Mouse (Mus musculus) T-helper 2 cell (primary cell): ENCODE data around the gene Eln.

ENCODE experiments used
- in situ Hi-C: fragments of 300-600 bp; cut with MboI, MseI; formaldehyde crosslinking; loops from one replicate; pipeline ENCODE4 v1.15.1; 2025; ENCODE audit warnings: high pct_unique_total_duplicates

Eln gene

GRCm38 (mm10) chr5:134745000-134745399 lies 2.1 kb downstream of the Eln start:
- in situ Hi-C loops, result no loop called here

- in situ Hi-C loops, result no loop called here
These were observed 3.1 kb downstream of the Eln start for GRCm38 (mm10) chr5:134743991-134744390.

- in situ Hi-C loops, result no loop called here
These were observed 4.8 kb downstream of the Eln start for GRCm38 (mm10) chr5:134742221-134742795.

GRCm38 (mm10) chr5:134740501-134741341 lies 6.4 kb downstream of the Eln start:
- in situ Hi-C loops, result no loop called here

GRCm38 (mm10) chr5:134739951-134740350 lies 7.2 kb downstream of the Eln start:
- in situ Hi-C loops, result no loop called here

GRCm38 (mm10) chr5:134734920-134735319 lies 12.2 kb downstream of the Eln start:
- in situ Hi-C loops, result no loop called here

GRCm38 (mm10) chr5:134734072-134734471 lies 13.1 kb downstream of the Eln start:
- in situ Hi-C loops, result no loop called here

GRCm38 (mm10) chr5:134733241-134733640 lies 13.9 kb downstream of the Eln start:
- in situ Hi-C loops, result no loop called here

- in situ Hi-C loops, result no loop called here
These were observed 18.0 kb downstream of the Eln start for GRCm38 (mm10) chr5:134729124-134729523.

- in situ Hi-C loops, result no loop called here
These were observed 18.6 kb downstream of the Eln start for GRCm38 (mm10) chr5:134728535-134728934.

- in situ Hi-C loops, result no loop called here
These were observed 20.0 kb downstream of the Eln start for GRCm38 (mm10) chr5:134727001-134727639.

- in situ Hi-C loops, result no loop called here
These were observed 21.8 kb downstream of the Eln start for GRCm38 (mm10) chr5:134725299-134725698.

GRCm38 (mm10) chr5:134720058-134720457 lies 27.1 kb downstream of the Eln start:
- in situ Hi-C loops, result no loop called here

- in situ Hi-C loops, result no loop called here
These were observed 36.0 kb downstream of the Eln start for GRCm38 (mm10) chr5:134711076-134711475.

- in situ Hi-C loops, result no loop called here
These were observed 37.8 kb downstream of the Eln start for GRCm38 (mm10) chr5:134709275-134709674.

GRCm38 (mm10) chr5:134704157-134704556 lies 43.0 kb downstream of the Eln start:
- in situ Hi-C loops, result loop anchor here (5.0 kb wide), 1 partner anchor 47 kb away; no protein-coding TSS in a partner anchor

GRCm38 (mm10) chr5:134695539-134695938 lies 51.6 kb downstream of the Eln start:
- in situ Hi-C loops, result no loop called here

GRCm38 (mm10) chr5:134695082-134695481 lies 52.0 kb downstream of the Eln start:
- in situ Hi-C loops, result no loop called here

GRCm38 (mm10) chr5:134692704-134693103 lies 54.4 kb downstream of the Eln start:
- in situ Hi-C loops, result no loop called here

GRCm38 (mm10) chr5:134688718-134689284 lies 58.3 kb downstream of the Eln start:
- in situ Hi-C loops, result loop anchor here (5.0 to 10.0 kb wide), 2 partner anchors 54 to 494 kb away; partner anchors contain the start of gene Eif4h

GRCm38 (mm10) chr5:134688086-134688717 lies 58.9 kb downstream of the Eln start, which contains the start of gene Limk1:
Limk1 (minus strand) TSS chr5:134688598.
- in situ Hi-C loops, result loop anchor here (5.0 to 10.0 kb wide), 2 partner anchors 53 to 494 kb away; partner anchors contain the start of gene Eif4h
